Mouse (Mus musculus) brown adipose tissue, adult 24 weeks (tissue): ENCODE data around the gene Sned1. TPM values are rescaled to one million over a fixed set of nuclear protein-coding genes. Genes with fewer than 3 reads are reported as not detected.
"Not testable (repeated sequence)": the region's sequence is repeated elsewhere in the genome, so short reads cannot be mapped to it uniquely, and the experiment has no call there.

Source experiments
- H3K27ac ChIP-seq: fragments of 200-500 bp; replicated peaks from 2 replicates; pipeline ENCODE4 v1.5.1; 2012; ENCODE audit warnings: low read depth, mild to moderate bottlenecking, low read length
- H3K4me1 ChIP-seq: fragments of 200-500 bp; 2 replicates; pipeline ENCODE4 v1.6.1; 2012; ENCODE audit warnings: low read length, mixed read lengths; ENCODE audit not compliant: control insufficient read depth, insufficient read depth, insufficient read length
- H3K4me3 ChIP-seq: fragments of 200-500 bp; 2 replicates; pipeline ENCODE4 v1.5.1; 2012; ENCODE audit warnings: low read depth, mild to moderate bottlenecking, low read length, moderate library complexity; ENCODE audit not compliant: insufficient read depth
- polyA plus RNA-seq: library from polyadenylated mRNA; stranded (reverse); fragments of >200 nt; gene quantifications from 2 replicates; pipeline ENCODE4 v1.2.4, GENCODE M21; 2012; ENCODE audit not compliant: missing spikeins, insufficient read depth, insufficient read length

The Sned1 gene
- 2.3 and 4.7 TPM in 2 replicates for polyA plus RNA-seq

DNA sequence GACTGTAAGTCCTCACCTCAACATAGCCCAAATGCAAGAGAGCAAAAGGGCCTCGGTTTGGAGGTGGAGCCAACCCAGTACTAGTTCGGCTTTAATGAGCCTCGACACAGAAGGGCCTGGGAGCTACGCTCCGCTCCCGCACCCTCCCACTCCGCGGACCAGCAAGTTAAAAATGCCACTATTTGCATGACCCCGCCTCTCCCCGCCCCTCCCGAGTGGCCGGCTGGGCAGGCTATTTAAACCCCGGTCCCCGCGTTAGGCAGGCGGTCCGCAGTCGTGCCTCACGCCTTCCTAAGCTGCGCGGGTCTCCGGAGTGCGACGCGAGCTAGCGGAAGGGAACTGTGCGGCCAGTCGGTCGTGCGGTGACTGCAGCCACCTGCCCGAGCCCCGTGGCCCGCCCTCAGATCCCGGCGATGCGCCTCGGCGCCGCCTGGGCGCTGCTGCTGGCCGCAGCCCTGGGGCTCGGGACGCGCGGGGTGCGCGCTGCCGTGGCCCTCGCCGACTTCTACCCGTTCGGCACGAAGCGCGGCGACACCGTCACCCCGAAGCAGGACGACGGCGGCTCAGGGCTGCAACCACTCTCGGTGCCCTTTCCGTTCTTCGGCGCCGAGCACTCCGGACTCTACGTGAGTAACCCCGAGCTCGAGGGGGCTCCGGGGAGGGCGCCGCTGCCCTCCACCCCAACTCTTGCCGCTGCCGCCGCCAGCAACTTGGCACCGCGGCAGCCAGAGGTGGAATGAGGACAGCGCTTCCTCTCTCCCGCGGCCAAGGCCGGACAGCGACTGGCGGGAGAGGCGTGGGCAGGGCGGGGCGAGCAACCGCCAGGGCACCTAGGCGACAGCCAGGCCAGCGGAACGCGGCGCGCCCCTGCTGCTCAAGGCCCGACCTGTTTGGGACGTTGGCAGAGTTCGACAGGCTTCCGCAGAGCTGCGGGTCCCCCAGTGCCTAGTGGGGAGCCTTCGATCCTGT, at the start of gene Sned1:
TSS of gene Sned1 (plus strand) at position 266 of the 969 bp plus-strand sequence.
- H3K27ac ChIP-seq, result no peak within 1 kb of the TSS
- H3K4me1 ChIP-seq, result no peaks in the 10 kb centered on the region

DNA sequence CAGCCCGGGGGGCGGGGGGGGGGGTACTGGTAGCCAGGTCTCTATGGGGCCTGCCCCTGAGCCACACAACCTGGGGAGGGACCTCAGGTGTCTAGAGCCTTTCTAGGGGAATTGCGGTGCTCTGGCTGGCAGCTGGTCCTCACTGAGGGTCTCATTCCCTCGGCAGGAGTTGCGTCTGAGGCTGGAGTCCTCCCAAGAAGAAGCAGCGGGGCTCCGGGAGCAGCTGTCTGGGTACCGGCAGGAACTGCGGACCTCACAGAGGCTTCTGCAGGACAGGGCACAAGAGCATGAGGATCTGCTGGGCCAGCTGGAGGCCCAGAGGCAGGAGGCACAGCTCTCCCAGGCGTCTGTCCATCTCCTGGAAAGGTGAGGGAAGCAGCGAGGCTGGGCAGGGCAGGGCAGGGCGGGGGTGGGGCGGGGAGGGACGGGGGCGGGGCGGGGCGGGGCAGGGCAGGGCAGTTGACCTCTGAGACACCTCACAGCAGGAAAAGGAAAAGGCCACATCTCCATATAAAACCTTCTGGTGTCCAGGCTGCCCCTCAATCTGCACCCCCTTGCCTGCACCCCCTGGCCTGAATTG, 44.8 kb upstream of the Sned1 start:
- Histone ChIP-seq H3K4me3 (no peak overlapping the region), H3K27ac (no peak overlapping the region), H3K4me1 (no peaks in the 10 kb centered on the region)

More for the DNA sequence above, at the start of gene Sned1:
- H3K4me3 ChIP-seq, result peak within 1 kb of the TSS; percentile 67

DNA sequence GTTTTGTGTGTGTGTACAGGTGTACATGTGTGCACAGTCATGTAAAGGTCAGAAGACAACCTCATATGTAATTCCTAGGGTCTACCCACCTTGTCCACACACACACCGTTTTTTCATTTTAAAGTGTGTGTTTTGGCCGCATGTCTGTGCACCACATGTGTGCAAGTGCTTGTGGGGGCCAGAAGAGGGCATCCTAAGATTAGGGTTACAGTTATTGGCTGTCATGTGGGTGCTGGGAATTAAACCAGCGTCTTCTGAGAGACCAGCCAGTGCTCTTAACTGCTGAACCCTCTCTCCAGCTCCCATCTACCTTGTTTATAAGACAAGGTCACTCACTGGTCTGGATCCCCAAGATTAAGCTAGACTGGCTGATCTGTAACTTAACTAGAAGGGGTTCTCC, 40.7 kb upstream of the Sned1 start:
- Histone ChIP-seq H3K4me3 (no peak overlapping the region), H3K4me1 (no peaks in the 10 kb centered on the region), H3K27ac (no peak overlapping the region)

DNA sequence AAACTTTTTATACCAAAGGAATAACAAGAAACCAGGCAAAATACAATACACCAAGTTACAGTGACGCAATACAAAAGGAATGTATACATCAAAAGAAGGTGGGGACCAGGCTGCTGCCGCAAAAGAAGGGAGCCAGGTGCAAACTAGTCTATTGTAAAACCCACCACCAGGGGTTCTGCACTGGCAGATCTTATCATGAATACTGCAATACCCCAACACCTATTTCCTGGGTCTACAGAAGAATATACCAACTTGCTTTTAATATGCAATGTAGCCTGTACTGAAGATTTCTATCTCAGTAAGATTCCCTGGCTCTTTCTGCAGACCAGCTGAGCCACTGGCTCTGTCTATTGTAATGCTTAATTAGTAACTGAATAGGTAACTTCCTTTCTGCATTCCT, 38.2 kb upstream of the Sned1 start:
- H3K27ac ChIP-seq, H3K4me3 ChIP-seq, H3K4me1 ChIP-seq: not testable (repeated sequence)

DNA sequence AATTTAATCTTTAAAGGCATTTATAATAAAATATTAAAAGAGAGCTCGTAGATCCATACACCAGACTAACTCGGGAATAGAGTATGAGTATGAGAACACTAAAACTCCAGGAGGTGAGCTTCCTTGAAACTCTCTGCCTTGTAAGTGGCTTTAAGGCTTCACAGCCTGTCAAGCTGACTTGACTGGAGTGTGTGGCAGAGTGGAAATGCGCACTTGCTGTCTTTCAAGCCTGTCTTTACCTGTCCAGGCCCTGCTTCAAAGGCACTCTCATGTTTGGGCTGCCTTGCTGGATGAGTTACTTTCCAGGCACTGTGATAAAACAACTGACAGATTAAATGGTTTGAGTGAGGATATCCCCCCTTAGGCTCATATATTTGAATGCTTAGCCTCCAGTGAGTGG, 37.7 kb upstream of the Sned1 start:
- no peak overlapping the region for H3K4me3 ChIP-seq
- H3K4me1 ChIP-seq, result no peaks in the 10 kb centered on the region

DNA sequence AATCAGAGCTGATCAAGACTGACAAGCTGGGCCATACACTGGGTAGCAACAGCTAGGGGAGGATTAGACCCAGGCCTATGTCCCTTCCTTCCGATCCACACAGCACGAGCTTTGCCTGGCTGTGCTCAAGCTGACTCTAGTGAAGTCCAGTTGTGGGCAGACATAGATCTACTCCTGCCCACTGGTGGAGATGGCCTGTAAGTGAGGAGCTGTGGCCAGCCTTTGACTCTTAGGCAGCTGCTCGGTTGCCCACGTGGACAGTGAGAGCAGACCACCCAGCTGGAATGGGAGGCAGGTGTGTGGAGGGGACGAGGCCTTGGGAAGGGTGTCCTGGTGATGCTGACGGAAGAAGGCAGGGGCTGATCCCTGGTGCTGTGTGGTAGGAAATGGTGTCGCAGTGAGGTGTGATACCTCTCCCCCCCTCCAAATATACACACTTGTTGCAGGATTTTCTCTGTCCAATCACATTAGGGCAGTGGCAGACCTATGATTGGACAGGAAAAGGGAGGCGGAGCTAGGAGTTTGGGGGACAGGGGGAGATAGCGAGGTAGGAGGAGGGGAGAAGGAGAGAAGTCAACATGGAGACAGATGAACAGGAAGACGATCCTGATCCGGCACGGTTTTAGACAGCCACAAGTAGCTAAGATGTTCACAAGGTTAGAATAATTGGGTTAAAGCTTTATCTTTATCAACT, 29.2 kb upstream of the Sned1 start:
- no peak overlapping the region for H3K4me3 ChIP-seq
- no peaks in the 10 kb centered on the region for H3K4me1 ChIP-seq
- H3K27ac ChIP-seq, result no peak overlapping the region

More for the DNA sequence above, 37.7 kb upstream of the Sned1 start:
- H3K27ac ChIP-seq, result no peak overlapping the region

DNA sequence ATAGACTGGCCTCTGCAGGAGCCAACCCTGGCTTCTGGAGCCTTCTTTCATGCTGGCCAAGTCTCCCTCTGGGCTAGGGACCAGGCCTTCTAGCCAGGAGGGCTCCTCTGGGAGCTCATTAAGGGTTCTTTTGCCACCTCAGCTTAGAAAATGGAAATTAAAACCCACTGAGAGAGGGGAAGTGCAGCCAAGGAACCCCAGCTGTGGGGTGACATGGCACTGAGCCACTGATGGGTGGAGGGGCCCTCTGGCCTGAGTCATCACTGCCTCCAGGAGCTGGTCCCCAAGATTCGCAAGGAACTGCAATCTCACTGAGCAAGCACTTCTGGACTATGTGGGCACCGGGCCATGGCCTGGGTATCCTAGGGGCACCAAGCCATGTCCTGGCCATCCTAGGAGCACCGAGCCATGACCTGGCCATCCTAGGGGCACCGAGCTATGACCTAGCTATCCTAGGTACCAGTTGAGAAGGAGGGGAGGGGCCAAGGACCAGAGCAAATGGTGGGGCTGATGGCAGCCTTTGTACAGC, 28.0 kb upstream of the Sned1 start:
- H3K4me1 ChIP-seq, result no peaks in the 10 kb centered on the region
- H3K27ac ChIP-seq, result no peak overlapping the region
- H3K4me3 ChIP-seq, result no peak overlapping the region

DNA sequence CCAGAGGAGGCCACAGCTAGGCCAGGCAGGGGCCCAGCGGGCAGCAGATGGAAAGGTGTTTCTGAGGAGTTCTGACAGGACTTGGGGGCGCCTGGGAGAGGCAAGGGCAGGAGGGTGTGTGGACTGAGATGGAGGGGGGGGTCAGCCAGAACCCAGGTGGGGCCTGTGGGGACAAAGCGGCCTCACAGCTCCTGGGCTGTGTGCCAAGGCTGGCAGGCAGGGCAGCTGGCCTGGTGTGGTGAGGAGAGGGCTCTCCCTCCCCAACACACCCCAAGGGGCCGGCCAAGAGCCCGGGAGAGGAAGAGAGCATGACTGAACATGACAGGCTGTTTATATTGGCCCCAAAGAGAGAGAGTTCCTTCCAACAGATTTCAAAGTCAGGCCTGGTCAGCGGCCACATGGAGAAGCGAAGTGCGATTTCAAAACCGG, 25.4 kb upstream of the Sned1 start:
- H3K4me1 ChIP-seq, result no peaks in the 10 kb centered on the region
- H3K27ac ChIP-seq, result no peak overlapping the region
- H3K4me3 ChIP-seq, result no peak overlapping the region

DNA sequence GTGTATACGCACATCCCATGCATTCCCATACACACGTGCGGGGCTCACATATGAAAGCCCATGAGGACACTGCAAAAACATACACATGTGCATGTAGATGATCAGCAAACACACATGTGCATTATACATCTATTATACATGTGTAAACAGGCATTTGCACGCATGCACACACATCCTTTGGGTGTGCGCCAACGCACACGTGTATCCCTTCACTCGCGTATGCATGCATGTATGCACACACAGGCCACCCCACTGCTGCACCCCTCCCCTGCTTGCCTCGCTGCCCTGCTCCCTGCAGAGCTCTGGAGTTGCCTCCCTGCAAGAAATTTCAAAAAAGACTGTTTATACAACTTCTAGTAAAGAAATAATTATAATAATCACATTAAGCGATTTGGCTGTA, 24.6 kb upstream of the Sned1 start:
- no peak overlapping the region for H3K4me3 ChIP-seq
- no peak overlapping the region for H3K27ac ChIP-seq
- no peaks in the 10 kb centered on the region for H3K4me1 ChIP-seq

DNA sequence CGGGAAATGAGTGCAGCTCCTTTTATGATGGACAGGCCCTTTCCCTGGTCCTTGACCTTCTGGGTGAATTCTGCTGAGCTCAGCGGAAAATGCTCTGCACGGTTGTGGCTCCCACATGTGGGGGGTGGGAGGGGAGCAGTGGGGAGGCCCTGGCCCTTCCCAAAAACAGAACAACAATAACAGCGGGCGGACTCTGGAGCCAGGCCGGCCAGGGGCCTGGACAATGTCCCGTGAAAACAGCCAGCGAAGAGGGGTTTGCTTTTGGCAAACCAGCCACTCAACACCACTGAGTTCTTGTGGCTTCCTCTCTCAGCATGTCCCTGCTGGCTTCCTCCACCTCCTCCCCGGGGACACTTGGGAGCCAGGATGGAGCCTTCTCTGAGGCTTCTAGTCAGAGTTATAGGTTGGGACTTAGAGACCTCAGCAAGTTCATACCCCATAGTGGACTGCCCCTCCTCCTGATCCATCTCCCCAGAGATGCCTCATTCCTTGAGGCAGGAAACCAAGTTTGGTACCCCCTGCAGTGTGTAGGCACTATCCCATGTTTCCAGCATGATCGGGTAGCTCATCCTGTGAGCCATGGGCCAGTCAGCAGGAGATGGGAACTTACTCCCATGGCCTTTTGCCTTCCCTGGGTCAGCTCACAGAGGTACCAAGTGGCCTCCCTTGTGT, 24.0 kb upstream of the Sned1 start:
- H3K4me3 ChIP-seq, result no peak overlapping the region
- no peak overlapping the region for H3K27ac ChIP-seq
- H3K4me1 ChIP-seq, result no peaks in the 10 kb centered on the region; the same call in 1 of the 2 replicates

DNA sequence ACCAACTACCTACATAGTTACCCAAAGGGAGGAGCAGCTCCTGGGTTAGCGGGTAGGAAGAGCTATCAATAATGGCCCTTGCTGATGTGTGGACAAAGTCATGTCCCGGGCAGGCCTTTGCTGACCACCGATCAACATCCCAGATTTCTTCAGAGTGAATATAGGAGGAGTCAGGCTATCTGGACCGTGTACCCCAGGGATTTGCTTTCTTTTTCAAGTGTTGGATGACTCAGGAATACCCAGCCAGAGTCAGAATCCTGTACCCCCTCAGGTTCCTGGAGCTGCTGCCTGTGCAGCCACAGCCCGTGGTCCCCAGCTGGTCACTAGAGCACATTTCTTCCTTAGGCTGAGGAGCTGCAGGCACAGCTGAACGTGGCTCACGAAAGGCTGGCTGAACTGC, 23.2 kb upstream of the Sned1 start:
- H3K4me3 ChIP-seq, result no peak overlapping the region
- H3K27ac ChIP-seq, result no peak overlapping the region
- no peaks in the 10 kb centered on the region; the same call in 1 of the 2 replicates for H3K4me1 ChIP-seq

DNA sequence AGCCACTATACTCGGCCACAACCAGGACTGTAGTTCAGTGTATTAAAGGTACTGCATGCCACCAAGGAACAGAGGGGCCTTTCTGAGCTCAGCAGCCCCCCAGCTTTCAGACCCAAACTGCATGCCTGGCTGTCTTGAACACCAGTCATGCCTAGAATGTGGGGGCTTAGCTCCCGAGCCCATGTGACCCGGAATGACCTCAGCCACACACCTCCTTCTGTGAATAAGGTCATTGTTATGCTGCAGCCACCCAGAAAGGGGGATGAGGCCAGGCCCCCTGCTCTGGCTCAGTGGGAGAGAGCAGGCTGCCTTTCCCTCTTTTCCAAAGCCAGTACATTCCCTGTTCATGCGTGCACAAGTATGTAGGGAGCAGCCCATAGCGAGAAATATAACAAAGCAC, 21.0 kb upstream of the Sned1 start:
- Histone ChIP-seq H3K4me3 (no peak overlapping the region), H3K4me1 (no peaks in the 10 kb centered on the region; the same call in 1 of the 2 replicates), H3K27ac (no peak overlapping the region)

DNA sequence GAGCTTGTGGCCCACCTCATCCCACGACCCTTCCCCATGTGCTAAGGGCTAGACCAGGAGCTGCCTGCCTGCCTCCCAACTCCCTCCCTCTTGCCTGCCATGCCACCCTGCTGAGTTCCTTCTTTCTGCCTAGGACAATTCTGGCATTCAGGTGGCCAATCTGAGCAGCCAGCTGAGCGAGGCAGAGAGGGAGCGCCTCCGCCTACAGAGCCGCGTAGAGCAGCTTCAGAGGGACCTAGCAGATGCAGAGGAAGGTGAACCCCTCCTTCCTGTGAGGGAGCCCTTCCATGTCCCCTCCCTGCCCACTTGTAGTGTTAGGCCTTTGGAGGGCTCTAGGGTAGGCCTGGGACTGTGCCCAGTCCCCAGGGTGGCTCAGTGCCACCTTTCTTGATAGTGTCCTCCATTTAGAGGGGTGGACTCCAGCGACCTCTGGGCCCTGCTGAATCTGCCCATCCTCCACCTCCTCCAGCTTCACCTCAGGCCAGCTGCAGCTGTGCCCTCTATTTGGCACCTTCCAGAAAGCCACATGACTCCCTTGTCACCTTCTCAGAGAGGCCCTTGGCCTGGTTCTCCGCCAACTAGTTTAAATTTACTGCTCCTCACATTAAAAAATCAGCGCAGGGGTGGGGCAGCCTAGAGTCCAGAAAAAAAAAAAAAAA, 18.7 kb upstream of the Sned1 start:
- Histone ChIP-seq H3K27ac (no peak overlapping the region), H3K4me3 (no peak overlapping the region), H3K4me1 (no peaks in the 10 kb centered on the region; the same call in 1 of the 2 replicates)

DNA sequence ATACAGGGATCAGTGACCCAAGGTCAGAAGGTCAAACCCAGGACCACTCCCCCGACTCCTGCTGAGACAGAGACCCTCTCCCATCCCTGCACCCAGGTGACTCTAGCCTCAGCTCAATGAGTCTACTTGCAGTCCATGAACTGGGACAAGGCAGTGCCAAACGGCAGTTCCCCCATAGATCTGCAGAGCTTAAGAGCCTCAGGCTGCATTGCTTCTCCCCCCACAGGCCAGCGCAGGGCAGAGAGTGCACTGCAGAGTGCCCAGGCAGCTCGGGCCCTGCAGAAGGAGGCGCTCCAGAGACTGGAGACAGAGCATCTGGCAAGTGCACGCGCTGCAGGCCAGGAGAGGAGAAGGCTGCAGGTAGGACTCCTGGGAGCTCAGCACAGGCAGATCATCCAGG, 18.1 kb upstream of the Sned1 start:
- Histone ChIP-seq H3K4me1 (no peaks in the 10 kb centered on the region; the same call in 1 of the 2 replicates), H3K4me3 (no peak overlapping the region), H3K27ac (no peak overlapping the region)
